Mouse (Mus musculus): ENCODE data around the gene Nop10.
A peak's percentile ranks its signal among the peaks of the same experiment; 100 is the strongest.
"Not testable (repeated sequence)": the region's sequence is repeated elsewhere in the genome, so short reads cannot be mapped to it uniquely, and the experiment has no call there.

The Nop10 gene

DNA sequence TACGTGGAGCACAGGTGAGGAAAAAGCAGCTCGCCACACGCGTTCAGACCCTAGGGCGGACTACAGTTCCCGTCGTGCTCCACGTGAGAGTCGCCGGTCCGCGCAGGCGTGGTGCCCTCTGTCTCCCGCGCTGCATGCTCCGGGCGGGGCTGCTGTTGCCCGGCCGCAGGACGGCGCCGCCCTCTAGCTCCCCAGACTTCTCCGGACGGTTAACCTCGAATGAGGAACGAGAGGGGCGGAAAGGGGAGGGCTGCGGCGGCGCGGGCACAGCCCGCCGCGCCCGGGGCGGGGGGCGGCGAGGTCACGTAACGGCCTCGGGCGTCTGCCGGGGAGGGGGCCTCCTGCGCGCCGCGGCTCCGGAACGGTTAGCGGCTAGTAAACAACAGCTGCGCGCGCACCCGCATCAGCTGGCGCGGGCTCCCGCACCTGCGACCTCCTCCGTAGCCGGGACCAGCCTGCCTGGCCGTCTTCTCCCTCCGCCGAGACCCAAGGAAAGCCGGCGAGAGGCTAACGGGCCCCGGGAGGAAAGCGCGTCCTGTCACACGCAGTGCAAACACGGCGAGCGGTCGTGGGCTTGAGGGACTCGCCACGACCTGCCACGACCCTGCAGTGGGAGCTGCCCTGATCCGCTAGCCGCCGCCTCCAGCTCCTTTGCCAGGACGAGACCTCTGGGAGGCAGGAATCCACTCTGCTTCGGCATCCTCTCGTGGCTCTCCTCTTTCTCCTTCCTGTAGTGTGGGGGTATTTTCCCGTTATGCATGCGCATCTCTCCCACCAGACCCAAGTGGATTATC is 3.9 kb downstream of the Nop10 start, which contains the start of gene Slc12a6:
Gene Slc12a6 (plus strand): TSS at position 378 of the 794 bp plus-strand sequence.
- peak; percentile 91 for DNase-seq (ENCODE audit: low spot score)

DNA sequence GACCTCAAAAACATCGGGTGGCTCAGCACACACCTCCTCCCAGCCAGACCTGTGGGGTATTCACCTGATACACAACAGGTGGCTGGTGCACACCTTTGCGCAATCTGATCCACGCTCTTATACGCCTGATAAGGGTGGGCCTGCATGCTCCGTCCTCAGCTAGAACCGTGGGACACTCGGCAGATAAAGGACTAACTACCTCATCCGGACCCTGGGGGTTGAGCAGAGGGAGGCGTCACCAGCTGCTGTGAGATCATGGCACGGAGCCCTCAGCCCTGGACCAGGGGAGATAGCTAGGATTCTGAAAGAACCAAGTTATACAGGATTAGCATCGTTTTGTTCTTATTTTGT is 4.5 kb downstream of the Nop10 start, which contains the start of gene Gm21985:
Gene Gm21985 (plus strand): TSS at position 73 of the 351 bp plus-strand sequence.
- peak; percentile 54 for DNase-seq (ENCODE audit: low spot score)

DNA sequence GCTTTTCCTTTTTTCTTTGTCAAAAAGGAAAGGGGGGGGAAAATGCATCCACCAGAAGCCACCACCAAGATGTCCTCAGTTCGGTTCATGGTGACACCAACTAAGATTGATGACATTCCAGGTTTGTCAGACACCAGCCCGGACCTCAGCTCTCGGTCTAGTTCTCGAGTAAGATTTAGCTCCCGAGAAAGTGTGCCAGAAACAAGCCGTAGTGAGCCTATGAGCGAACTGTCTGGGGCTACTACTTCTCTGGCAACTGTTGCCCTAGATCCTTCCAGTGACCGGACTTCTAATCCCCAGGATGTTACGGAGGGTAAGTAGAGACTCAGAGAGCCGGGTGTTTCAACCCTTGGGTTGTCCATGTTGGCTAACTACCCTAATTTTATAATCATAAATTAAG is 5.1 kb downstream of the Nop10 start:
- DNase-seq (ENCODE audit: low spot score) = peak; percentile 32

DNA sequence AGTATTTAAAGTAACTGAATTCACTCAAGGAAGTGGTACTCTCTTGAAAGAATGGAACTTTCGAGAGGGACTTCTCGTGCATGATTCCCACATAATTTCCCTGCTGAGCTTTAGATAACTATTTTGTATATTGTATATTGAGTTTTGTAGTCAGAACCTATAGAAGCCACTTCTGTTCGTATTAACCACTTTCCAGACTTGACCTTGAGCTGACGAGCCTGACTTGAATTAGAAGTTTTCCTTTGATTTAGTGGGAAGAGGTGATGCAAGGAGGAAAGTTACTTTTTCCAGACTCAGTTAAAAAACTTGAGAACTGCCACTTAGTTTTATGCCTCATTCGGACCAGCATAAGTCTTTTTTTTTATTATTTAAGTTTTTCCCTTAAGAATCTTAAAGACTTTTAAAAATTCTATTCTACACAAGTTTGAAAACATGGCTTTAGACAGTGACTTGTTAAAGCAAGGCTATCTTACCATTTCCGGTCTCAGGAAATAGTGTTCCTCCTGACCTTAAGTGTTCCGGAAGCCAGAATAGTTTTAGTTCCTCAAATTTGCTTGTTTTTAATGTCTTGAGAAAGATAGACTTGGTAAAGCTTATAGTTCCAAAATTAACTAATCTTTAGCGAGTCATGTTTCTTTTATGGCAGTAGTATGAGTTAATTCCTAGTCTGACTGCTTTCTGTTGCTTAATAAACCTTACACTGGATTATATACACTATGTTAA is 6.0 kb downstream of the Nop10 start:
- DNase-seq (ENCODE audit: low spot score) = no peak

DNA sequence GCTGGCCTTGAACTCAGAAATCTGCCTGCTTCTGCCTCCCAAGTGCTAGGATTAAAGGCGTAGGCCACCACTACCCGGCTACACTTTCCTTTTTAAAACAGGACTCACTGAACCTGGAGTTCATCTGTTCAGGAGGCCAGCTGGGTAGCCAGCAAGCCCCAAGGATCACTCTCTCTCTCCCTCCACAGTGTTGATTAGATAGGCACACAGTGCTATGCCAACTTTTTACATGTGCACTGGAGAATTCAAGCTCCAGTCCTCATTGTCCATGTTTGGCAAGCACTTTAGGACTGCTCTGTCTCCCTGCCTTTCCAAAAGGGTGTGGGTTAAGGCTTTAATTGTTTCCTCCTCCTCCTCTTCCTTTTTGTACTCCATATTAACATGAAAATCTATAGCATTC is 8.3 kb downstream of the Nop10 start:
- DNase-seq (ENCODE audit: low spot score) = no peak

DNA sequence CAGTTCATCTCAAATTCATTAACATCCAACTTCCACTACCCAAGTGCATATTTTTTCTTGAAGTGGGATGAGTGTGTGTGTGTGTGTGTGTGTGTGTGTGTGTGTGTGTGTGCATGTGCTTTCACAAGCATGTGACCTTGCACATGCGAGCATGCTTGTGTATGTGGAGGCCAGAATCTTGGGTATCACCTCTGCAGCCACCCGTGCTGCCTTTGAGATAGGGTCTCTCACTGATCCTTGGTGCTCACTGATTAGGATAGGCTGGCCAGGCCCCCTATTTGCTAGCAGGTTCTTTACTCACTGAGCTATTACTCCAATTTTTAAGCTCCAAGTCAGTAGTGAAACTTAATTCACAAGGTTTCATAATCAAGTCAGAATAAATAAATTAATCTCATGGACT is 11.2 kb downstream of the Nop10 start:
- no peak for DNase-seq (ENCODE audit: low spot score)

GRCm38 (mm10) chr2:112273474-112273873 is 11.7 kb downstream of the Nop10 start:
- DNase-seq (ENCODE audit: low spot score) = no peak

DNA sequence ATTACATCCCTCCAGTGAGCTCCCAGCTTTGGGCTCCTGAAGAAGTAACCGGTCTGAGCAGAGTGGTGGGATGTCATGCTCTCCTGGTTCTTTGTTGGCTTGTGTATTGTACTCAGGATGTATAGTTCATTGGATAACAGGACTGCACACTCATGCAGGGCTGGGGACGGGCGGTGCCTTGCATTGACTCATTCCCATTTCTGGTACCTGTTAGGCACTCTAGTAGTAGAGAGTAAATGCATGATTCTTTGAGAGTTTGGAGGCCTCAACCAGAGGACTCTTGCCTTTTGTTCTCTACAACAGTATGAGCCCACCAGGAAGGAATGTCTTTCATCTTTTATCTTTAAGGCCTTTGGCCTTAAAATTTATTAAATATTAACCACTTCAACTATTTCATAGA is 15.1 kb downstream of the Nop10 start:
- no peak for DNase-seq (ENCODE audit: low spot score)

- no peak for DNase-seq (ENCODE audit: low spot score)
These were observed 21.1 kb downstream of the Nop10 start for GRCm38 (mm10) chr2:112282846-112283245.

DNA sequence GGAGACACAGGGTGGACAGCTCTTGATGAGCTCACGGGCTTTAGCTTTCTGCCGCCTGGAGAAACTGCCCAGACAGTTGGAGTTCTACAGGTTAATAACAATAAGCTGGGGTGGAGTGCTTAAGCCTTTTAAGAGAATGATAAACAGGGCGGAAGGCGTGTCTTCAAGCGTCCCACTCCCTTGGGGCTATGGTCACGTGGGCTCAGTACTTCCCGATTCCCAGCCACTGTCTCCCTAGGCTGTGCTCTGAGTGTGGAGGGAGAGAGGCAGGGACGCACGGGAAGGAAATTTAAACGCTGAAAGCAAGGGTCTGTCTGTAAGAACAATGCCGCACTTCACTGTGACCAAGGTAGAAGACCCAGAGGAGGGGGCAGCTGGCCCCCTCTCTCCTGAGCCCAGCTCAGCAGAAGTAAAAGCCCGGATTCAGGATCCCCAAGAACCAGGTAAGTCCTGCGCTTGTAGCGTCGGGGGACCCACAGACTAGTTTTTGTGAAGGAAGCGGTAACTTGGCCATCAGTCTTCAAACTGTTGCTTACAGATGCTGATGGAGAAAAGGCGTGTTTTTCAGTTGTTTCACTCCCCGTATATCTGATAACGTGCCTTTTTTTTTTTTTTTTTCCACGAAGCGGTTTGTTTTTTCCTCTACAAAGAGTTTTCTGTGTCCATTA is 22.8 kb downstream of the Nop10 start:
- peak; percentile 79 for DNase-seq (ENCODE audit: low spot score)

GRCm38 (mm10) chr2:112285031-112285390 is 23.3 kb downstream of the Nop10 start:
- DNase-seq (ENCODE audit: low spot score) = no peak

DNA sequence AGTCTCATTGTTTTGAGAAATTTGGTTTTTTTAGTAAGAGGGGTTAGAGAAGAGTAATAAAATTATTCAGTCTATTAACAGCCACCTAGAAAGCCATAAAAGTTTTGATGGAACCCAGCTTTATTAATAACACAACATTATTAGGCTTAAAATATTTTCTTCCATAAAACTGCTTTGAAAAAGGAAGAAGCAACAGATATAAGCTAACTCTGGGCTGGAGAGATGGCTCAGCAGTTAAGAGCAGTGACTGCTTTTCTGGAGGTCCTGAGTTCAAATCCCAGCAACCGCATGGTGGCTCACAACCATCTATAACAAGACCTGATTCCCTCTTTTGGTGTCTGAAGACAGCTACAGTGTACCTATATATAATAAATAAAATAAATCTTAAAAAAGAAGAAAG is 24.3 kb downstream of the Nop10 start:
- DNase-seq (ENCODE audit: low spot score) = not testable (repeated sequence)

DNA sequence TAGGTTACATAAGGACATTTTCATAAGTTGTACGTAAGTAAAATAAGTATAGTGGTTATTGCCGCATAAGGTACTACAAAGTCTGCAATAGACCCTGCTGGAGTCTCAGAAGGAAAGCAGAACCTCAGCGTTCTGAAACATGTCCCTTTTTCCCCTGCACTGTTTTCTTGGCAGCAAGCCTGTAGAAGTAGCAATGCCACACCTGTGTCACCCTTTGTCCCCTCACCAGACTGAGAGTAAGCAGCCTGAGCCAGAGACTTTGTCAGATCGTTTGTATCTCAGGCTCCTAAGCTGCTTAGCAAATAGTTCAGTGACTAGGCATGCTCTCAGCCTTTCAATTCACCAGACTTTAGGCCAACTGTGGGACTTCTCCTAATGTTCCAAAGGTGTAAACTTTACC is 25.3 kb downstream of the Nop10 start:
- DNase-seq (ENCODE audit: low spot score) = no peak

DNA sequence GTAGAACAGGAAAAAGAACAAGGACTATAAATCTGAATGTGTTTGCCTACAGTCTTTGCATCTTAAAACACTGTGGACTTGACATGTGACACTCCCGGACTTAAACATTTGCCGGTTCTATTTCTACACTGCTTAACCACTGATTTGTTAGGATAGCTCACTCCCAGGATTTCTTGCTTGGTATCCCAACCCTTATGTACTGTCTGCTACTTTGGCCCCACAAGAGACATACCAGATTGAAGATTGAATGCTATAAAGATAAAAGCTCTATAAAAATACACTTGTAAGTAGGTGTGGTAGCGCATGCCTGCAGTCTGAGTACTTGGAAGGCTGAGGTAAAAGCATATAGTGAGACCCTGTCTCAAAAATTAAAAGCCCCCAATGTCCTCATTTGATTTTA is 27.8 kb downstream of the Nop10 start:
- no peak for DNase-seq (ENCODE audit: low spot score)

GRCm38 (mm10) chr2:112292823-112293222 is 31.1 kb downstream of the Nop10 start:
- no peak for DNase-seq (ENCODE audit: low spot score)

- DNase-seq (ENCODE audit: low spot score) = no peak
These were observed 34.5 kb downstream of the Nop10 start for GRCm38 (mm10) chr2:112296211-112296610.

GRCm38 (mm10) chr2:112298221-112298620 is 36.5 kb downstream of the Nop10 start:
- DNase-seq (ENCODE audit: low spot score) = no peak

GRCm38 (mm10) chr2:112308671-112309070 is 46.9 kb downstream of the Nop10 start:
- DNase-seq (ENCODE audit: low spot score) = no peak

DNA sequence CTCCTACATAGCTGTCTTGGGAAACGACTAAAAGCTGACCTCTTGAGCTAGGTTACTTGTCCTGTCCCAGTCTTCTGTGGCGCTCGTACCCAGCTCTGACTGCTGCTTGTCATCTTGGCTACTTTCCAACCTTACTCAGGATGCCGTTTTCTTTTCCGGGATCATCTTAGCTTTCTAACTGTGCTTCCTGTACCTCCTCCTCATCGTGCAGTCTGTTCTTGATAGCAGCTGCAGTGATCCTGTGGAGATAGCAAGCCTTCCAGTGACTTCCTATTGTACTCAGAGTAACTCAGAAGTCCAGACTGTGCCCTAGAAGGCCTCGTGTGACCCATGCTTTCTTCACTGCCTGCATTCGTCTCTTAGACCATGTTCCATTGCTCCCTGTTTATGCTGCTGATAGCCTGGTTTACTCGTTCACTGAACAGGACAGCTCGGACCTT is 47.5 kb downstream of the Nop10 start:
- DNase-seq (ENCODE audit: low spot score) = no peak
